Mouse (Mus musculus) hindbrain, embryonic 12.5 days (tissue): ENCODE data around the gene Olfr818. TPM values are rescaled to one million over a fixed set of nuclear protein-coding genes. Genes with fewer than 3 reads are reported as not detected.
"Not testable (repeated sequence)": the region's sequence is repeated elsewhere in the genome, so short reads cannot be mapped to it uniquely, and the experiment has no call there.

Experiments used
- ATAC-seq: fragments of 200-750 bp; cut with Nextera tagmentation; 2 replicates; pipeline ENCODE4 v1.8.0; 2017; ENCODE audit warnings: moderate TSS enrichment; ENCODE audit not compliant: low FRiP score
- H3K27ac ChIP-seq: fragments of 300-500 bp; sonication (generic); 2 replicates; pipeline ENCODE4 v1.5.1; 2016; ENCODE audit warnings: mild to moderate bottlenecking
- H3K27me3 ChIP-seq: fragments of 300-500 bp; sonication (generic); 2 replicates; pipeline ENCODE4 v1.6.1; 2016; ENCODE audit warnings: mild to moderate bottlenecking
- H3K36me3 ChIP-seq: fragments of 300-500 bp; sonication (generic); 2 replicates; pipeline ENCODE4 v1.6.1; 2016; ENCODE audit warnings: mild to moderate bottlenecking
- H3K4me1 ChIP-seq: fragments of 300-500 bp; sonication (generic); 2 replicates; pipeline ENCODE4 v1.6.1; 2016
- H3K4me2 ChIP-seq: fragments of 300-500 bp; sonication (generic); replicated peaks from 2 replicates; pipeline ENCODE4 v1.6.1; 2016; ENCODE audit warnings: mild to moderate bottlenecking
- H3K4me3 ChIP-seq: fragments of 300-500 bp; sonication (generic); 2 replicates; pipeline ENCODE4 v1.5.1; 2016; ENCODE audit warnings: mild to moderate bottlenecking
- H3K9ac ChIP-seq: fragments of 300-500 bp; sonication (generic); 2 replicates; pipeline ENCODE4 v1.6.1; 2016; ENCODE audit warnings: mild to moderate bottlenecking, moderate library complexity
- H3K9me3 ChIP-seq: fragments of 300-500 bp; sonication (generic); replicated peaks from 2 replicates; pipeline ENCODE4 v1.6.1; 2016; ENCODE audit warnings: mild to moderate bottlenecking
- WGBS: fragments of 180-500 bp; shearing (Covaris S2); methylation state at CpG from one replicate; pipeline ENCODE4 v1.1.7; 2016; 5-methylcytosine and 5-hydroxymethylcytosine counted together
- polyA plus RNA-seq: library from polyadenylated mRNA; unstranded; fragments of >200 nt; fragmentation: Nextera tagmentation; extraction: Ambion mirVana; gene quantifications from 2 replicates; pipeline ENCODE4 v1.2.1, GENCODE M21; 2016

Olfr818 gene
- not detected in 2 replicates for polyA plus RNA-seq

DNA sequence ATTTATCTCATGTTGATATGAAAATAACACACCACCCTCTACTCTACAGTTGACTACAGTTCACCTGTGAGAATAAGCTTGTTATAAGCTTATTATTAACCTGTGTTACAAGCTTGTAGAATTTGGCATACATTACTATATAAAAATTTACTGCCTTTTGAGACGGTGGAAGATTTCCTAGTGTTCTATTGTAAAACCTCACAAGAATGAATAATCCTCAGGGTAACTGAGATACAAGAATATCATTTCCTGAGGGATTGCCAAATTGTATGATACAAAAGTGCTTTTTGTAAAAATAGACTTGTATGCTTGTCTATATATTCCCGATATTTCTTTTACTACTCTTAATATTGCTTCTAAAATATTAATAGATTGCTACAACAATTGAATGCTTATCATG lies at the start of gene Olfr818:
Gene Olfr818 (minus strand): TSS at position 101 of the 400 bp plus-strand sequence.
- Histone ChIP-seq H3K27ac (no peak within 1 kb of the TSS), H3K4me1 (no peaks in the 10 kb centered on the region), H3K4me2 (no peak within 1 kb of the TSS), H3K27me3 (no peaks in the 10 kb centered on the region), H3K9ac (no peak within 1 kb of the TSS), H3K9me3 (no peaks in the 10 kb centered on the region), H3K36me3 (no peaks in the 10 kb centered on the region), H3K4me3 (no peak within 1 kb of the TSS)
- 92% methylated on average over 2 of the region's 2 CpGs for WGBS
- ATAC-seq: no peak

DNA sequence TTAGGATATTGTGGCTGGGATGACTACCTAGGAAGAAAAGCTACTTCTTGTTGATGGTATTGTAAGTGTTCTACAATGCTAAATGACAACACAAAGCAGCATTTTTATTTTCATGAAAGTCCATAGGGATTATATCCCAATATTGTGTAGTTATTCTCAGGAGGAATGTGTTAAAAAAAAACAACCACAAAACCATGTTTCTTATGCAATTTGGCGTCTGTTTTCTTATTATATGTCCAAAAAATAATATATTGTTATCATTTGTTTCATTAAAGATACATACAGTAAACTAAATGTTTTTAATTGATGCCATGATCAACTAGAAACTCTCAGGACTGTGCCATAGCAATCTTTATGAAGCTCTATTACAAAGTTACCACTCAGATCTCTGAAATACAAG lies 36.1 kb upstream of the Olfr818 start, which contains the start of gene Gm10310:
Gene Gm10310 (minus strand): TSS at position 101 of the 400 bp plus-strand sequence.
- H3K27ac ChIP-seq, H3K4me3 ChIP-seq, ATAC-seq, H3K4me2 ChIP-seq, H3K9me3 ChIP-seq, H3K4me1 ChIP-seq, H3K27me3 ChIP-seq, H3K36me3 ChIP-seq, H3K9ac ChIP-seq: not testable (repeated sequence)
- no CpG with 5 or more reads among the region's 1 CpGs for WGBS

- H3K36me3 ChIP-seq, H3K4me2 ChIP-seq, H3K4me3 ChIP-seq, H3K9me3 ChIP-seq, H3K9ac ChIP-seq, H3K4me1 ChIP-seq, H3K27me3 ChIP-seq, H3K27ac ChIP-seq, ATAC-seq: not testable (repeated sequence)
- WGBS: no CpG with 5 or more reads among the region's 3 CpGs
These were observed 33.0 kb upstream of the Olfr818 start for GRCm38 (mm10) chr10:129981867-129982266.

- not testable (repeated sequence) for H3K4me3 ChIP-seq, H3K9me3 ChIP-seq, ATAC-seq, H3K27me3 ChIP-seq, H3K4me2 ChIP-seq, H3K36me3 ChIP-seq, H3K4me1 ChIP-seq, H3K9ac ChIP-seq, H3K27ac ChIP-seq
- WGBS: no CpG with 5 or more reads among the region's 2 CpGs
These were observed 27.1 kb upstream of the Olfr818 start, which contains the start of gene Olfr247 for GRCm38 (mm10) chr10:129976040-129976439. Gene Olfr247, minus strand, starts transcription at chr10:129976140.

DNA sequence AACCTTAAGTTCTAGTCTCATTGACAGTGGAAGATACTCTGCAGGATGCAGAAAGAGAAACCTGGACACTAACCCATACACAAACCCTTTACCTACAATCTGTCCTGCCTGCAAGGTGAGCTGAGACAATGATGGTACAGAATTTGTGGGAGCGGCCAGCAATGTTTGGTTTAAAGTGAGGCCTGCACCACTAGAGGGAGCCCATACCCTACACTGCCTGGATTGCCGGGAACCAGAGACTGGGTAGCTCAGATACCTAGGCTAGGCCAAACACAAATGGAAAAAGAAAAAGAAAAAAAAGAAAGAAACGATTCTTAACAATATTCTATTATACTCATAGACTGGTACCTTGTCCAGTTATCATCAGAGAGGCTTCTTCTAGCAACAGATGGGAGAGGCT lies 24.1 kb upstream of the Olfr818 start:
- not testable (repeated sequence) for H3K4me3 ChIP-seq, H3K27me3 ChIP-seq, H3K4me1 ChIP-seq, ATAC-seq, H3K27ac ChIP-seq, H3K9me3 ChIP-seq, H3K36me3 ChIP-seq, H3K9ac ChIP-seq, H3K4me2 ChIP-seq
- WGBS: no CpG with 5 or more reads among the region's 3 CpGs

GRCm38 (mm10) chr10:129967166-129967565 lies 18.3 kb upstream of the Olfr818 start, which contains the start of gene Olfr819:
Gene Olfr819, minus strand, starts transcription at chr10:129967266.
- not testable (repeated sequence) for ATAC-seq, H3K4me1 ChIP-seq, H3K27ac ChIP-seq, H3K9ac ChIP-seq, H3K9me3 ChIP-seq, H3K4me2 ChIP-seq, H3K36me3 ChIP-seq, H3K4me3 ChIP-seq, H3K27me3 ChIP-seq
- WGBS: 79% methylated on average over 2 of the region's 2 CpGs

DNA sequence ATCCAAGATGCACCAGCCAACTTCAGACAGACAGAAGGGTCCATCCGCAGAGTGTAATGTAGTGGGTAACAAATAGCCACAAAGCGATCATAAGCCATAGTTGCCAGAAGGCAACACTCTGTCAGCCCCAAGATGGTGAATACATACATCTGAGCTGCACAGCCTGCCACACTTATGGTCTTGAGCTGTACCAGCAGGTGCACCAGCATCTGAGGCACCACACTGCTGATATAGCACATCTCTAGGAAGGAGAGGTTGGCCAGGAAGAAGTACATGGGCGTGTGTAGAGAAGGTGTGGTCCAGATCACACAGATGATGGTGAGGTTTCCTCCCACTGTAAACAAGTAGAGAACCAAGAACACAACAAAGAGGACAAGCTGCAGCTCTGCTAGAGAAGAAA lies 17.3 kb upstream of the Olfr818 start:
- not testable (repeated sequence) for H3K36me3 ChIP-seq, H3K4me1 ChIP-seq, H3K4me2 ChIP-seq, ATAC-seq, H3K9ac ChIP-seq, H3K4me3 ChIP-seq, H3K27me3 ChIP-seq, H3K27ac ChIP-seq, H3K9me3 ChIP-seq
- 84% methylated on average over 2 of the region's 3 CpGs for WGBS

DNA sequence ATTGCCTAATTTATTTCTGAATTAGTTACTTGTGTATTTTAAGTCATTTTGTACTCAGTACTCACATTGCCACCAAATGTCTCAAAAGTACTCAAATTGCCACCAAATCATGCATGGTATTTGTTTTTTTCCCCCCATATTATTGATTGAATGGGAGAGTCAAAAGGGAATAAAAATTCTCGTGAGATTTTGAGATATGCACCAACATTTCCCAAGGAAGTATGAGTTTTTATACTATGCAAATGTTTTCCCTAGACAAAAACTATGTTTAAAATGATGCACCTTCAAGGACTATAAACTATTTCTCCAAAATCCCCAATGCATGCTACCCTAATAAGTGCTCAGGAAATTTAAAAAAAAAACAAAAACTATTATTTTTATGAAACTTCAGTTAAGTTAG lies 33.4 kb downstream of the Olfr818 start, which contains the start of gene Olfr816:
Gene Olfr816 (minus strand): TSS at position 101 of the 400 bp plus-strand sequence.
- WGBS: 78% methylated on average over 1 of the region's 1 CpGs
- Histone ChIP-seq H3K4me1 (no peaks in the 10 kb centered on the region), H3K9ac (no peak within 1 kb of the TSS), H3K27me3 (no peaks in the 10 kb centered on the region), H3K4me2 (no peak within 1 kb of the TSS), H3K27ac (no peak within 1 kb of the TSS), H3K9me3 (no peaks in the 10 kb centered on the region), H3K36me3 (no peaks in the 10 kb centered on the region), H3K4me3 (no peak within 1 kb of the TSS)
- no peak for ATAC-seq

DNA sequence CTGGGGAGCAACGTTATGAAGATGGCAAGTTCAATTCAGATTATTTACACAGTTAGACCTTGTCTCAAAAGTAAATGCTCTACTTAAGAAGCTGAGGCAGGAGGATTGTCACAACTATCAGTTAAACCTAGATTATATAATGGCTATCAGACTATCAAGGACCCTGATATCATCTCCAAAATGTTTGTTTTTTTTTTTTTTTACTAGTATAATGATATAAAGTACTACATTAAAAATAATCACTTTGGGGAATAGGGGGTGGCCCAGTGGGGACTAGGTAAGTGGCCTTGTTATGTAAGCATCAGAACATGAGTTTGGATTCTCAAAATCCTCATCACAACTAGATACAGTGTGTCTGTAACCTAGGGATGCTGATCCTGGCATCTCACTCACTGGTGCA lies 43.1 kb downstream of the Olfr818 start, which contains the start of gene Olfr815:
Gene Olfr815 (minus strand): TSS at position 101 of the 400 bp plus-strand sequence.
- H3K4me2 ChIP-seq, H3K4me1 ChIP-seq, H3K27me3 ChIP-seq, H3K9ac ChIP-seq, H3K36me3 ChIP-seq, H3K9me3 ChIP-seq, H3K4me3 ChIP-seq, ATAC-seq, H3K27ac ChIP-seq: not testable (repeated sequence)
- WGBS: 67% methylated on average over 1 of the region's 1 CpGs

Other genes with a start within 250 kb of the Olfr818 start
- not detected in 2 replicates for gene Olfr804, start 245.9 kb downstream of the Olfr818 start, polyA plus RNA-seq
- gene Olfr805, start 219.7 kb downstream of the Olfr818 start, polyA plus RNA-seq: not detected in 2 replicates
- gene Olfr806, start 207.2 kb downstream of the Olfr818 start, polyA plus RNA-seq: not detected in 2 replicates
- gene Olfr807, start 191.3 kb downstream of the Olfr818 start, polyA plus RNA-seq: not detected in 2 replicates
- not detected in 2 replicates for gene Olfr808, start 183.6 kb downstream of the Olfr818 start, polyA plus RNA-seq
- not detected in 2 replicates for gene Olfr809, start 174.5 kb downstream of the Olfr818 start, polyA plus RNA-seq
- gene Olfr810, start 154.2 kb downstream of the Olfr818 start, polyA plus RNA-seq: not detected in 2 replicates
- not detected in 2 replicates for gene Olfr811, start 144.7 kb downstream of the Olfr818 start, polyA plus RNA-seq
- not detected in 2 replicates for gene Olfr812, start 103.0 kb downstream of the Olfr818 start, polyA plus RNA-seq
- not detected in 2 replicates for gene Olfr813, start 93.7 kb downstream of the Olfr818 start, polyA plus RNA-seq
- gene Olfr814, start 69.2 kb downstream of the Olfr818 start, polyA plus RNA-seq: not detected in 2 replicates
- not detected in 2 replicates for gene Olfr815, start 43.2 kb downstream of the Olfr818 start, polyA plus RNA-seq
- gene Olfr816, start 33.5 kb downstream of the Olfr818 start, polyA plus RNA-seq: not detected in 2 replicates
- gene Olfr819, start 18.2 kb upstream of the Olfr818 start, polyA plus RNA-seq: not detected in 2 replicates
- gene Olfr247, start 27.0 kb upstream of the Olfr818 start, polyA plus RNA-seq: not detected in 2 replicates
- gene Gm10310, start 36.0 kb upstream of the Olfr818 start, polyA plus RNA-seq: not detected in 2 replicates
- gene Olfr820, start 63.5 kb upstream of the Olfr818 start, polyA plus RNA-seq: not detected in 2 replicates
- not detected in 2 replicates for gene Olfr821, start 81.2 kb upstream of the Olfr818 start, polyA plus RNA-seq
- not detected in 2 replicates for gene Olfr822, start 122.1 kb upstream of the Olfr818 start, polyA plus RNA-seq
- gene Olfr823, start 166.3 kb upstream of the Olfr818 start, polyA plus RNA-seq: not detected in 2 replicates
- not detected in 2 replicates for gene Olfr824, start 180.9 kb upstream of the Olfr818 start, polyA plus RNA-seq
- not detected in 2 replicates for gene Olfr825, start 217.7 kb upstream of the Olfr818 start, polyA plus RNA-seq
- gene Olfr826, start 235.1 kb upstream of the Olfr818 start, polyA plus RNA-seq: not detected in 2 replicates